Mouse (Mus musculus) thymus, postnatal 4 days (tissue): ENCODE data around the gene N4bp3.
A peak's percentile ranks its signal among the peaks of the same experiment; 100 is the strongest.
"Not testable (repeated sequence)": the region's sequence is repeated elsewhere in the genome, so short reads cannot be mapped to it uniquely, and the experiment has no call there.

Experiments
- DNase-seq: peaks from one replicate; pipeline ENCODE4 v3.0.0; 2021

N4bp3 gene

GRCm38 (mm10) chr11:51650691-51651515 lies at the start of gene N4bp3, which contains the start of gene D930048N14Rik:
Gene N4bp3 (minus strand): TSS chr11:51650842.
Gene D930048N14Rik (plus strand): TSS chr11:51650954.
- DNase-seq = peak; percentile 83

GRCm38 (mm10) chr11:51694984-51695383 lies 44.3 kb upstream of the N4bp3 start:
- no peak for DNase-seq

GRCm38 (mm10) chr11:51690597-51690996 lies 40.0 kb upstream of the N4bp3 start:
- not testable (repeated sequence) for DNase-seq

- DNase-seq = no peak
Observed at GRCm38 (mm10) chr11:51689343-51689742, 38.7 kb upstream of the N4bp3 start.

- peak; percentile 99 for DNase-seq
Observed at GRCm38 (mm10) chr11:51688330-51689328, 38.0 kb upstream of the N4bp3 start, which contains the start of gene 0610009B22Rik. Gene 0610009B22Rik (minus strand): TSS chr11:51688874.

- peak; percentile 24 for DNase-seq
Observed at GRCm38 (mm10) chr11:51681976-51682374, 31.3 kb upstream of the N4bp3 start.

- DNase-seq = peak; percentile 95
Observed at GRCm38 (mm10) chr11:51681324-51681975, 30.8 kb upstream of the N4bp3 start.

- DNase-seq = no peak
Observed at GRCm38 (mm10) chr11:51679466-51679865, 28.8 kb upstream of the N4bp3 start.

- no peak for DNase-seq
Observed at GRCm38 (mm10) chr11:51677737-51678418, 27.2 kb upstream of the N4bp3 start.

GRCm38 (mm10) chr11:51675386-51675785 lies 24.7 kb upstream of the N4bp3 start:
- DNase-seq = no peak

GRCm38 (mm10) chr11:51673291-51673690 lies 22.6 kb upstream of the N4bp3 start:
- DNase-seq = no peak

- DNase-seq = no peak
Observed at GRCm38 (mm10) chr11:51671376-51671775, 20.7 kb upstream of the N4bp3 start.

- DNase-seq = no peak
Observed at GRCm38 (mm10) chr11:51670846-51671245, 20.2 kb upstream of the N4bp3 start.

- DNase-seq = not testable (repeated sequence)
Observed at GRCm38 (mm10) chr11:51664747-51665146, 14.1 kb upstream of the N4bp3 start.

- DNase-seq = no peak
Observed at GRCm38 (mm10) chr11:51662632-51663031, 12.0 kb upstream of the N4bp3 start.

GRCm38 (mm10) chr11:51661867-51662365 lies 11.3 kb upstream of the N4bp3 start:
- no peak for DNase-seq

GRCm38 (mm10) chr11:51658705-51659104 lies 8.1 kb upstream of the N4bp3 start:
- peak; percentile 44 for DNase-seq

- no peak for DNase-seq
Observed at GRCm38 (mm10) chr11:51658291-51658690, 7.6 kb upstream of the N4bp3 start.

- DNase-seq = no peak
Observed at GRCm38 (mm10) chr11:51656798-51657521, 6.3 kb upstream of the N4bp3 start.

GRCm38 (mm10) chr11:51654891-51655290 lies 4.2 kb upstream of the N4bp3 start:
- DNase-seq = no peak

- no peak for DNase-seq
Observed at GRCm38 (mm10) chr11:51653736-51654135, 3.1 kb upstream of the N4bp3 start.
